Mouse (Mus musculus) megakaryocyte, embryonic 14.5 days (primary cell): Measurements from ENCODE around the gene Them7. TPM values are rescaled to one million over a fixed set of nuclear protein-coding genes. Genes with fewer than 3 reads are reported as not detected.

Experiments used
- H3K27me3 ChIP-seq: replicated peaks from 2 replicates; pipeline ENCODE3; 2012; ENCODE audit warnings: inconsistent platforms
- H3K36me3 ChIP-seq: replicated peaks from 2 replicates; pipeline ENCODE3; 2012; ENCODE audit warnings: low read length, inconsistent platforms, mixed read lengths
- H3K4me1 ChIP-seq: 2 replicates; pipeline ENCODE4 v1.6.1; 2012; ENCODE audit warnings: inconsistent platforms
- H3K4me3 ChIP-seq: replicated peaks from 2 replicates; pipeline ENCODE3; 2012; ENCODE audit warnings: moderate library complexity, mild to moderate bottlenecking, inconsistent platforms
- H3K9me3 ChIP-seq: 2 replicates; pipeline ENCODE4 v1.6.1; 2012; ENCODE audit warnings: inconsistent platforms
- FLI1 ChIP-seq: IDR thresholded peaks from 2 replicates; pipeline ENCODE4 v1.6.1; 2012; ENCODE audit warnings: low read length, inconsistent platforms, mixed read lengths
- GATA1 ChIP-seq: IDR thresholded peaks from 3 replicates; pipeline ENCODE4 v1.6.1; 2012; ENCODE audit warnings: mixed read lengths, low read length, inconsistent platforms, borderline replicate concordance
- polyA plus RNA-seq: library from polyadenylated mRNA; stranded (reverse); fragments of >175 nt; gene quantifications from 2 replicates; pipeline ENCODE4 v1.2.3, GENCODE M21; 2012; ENCODE audit warnings: low replicate concordance; ENCODE audit not compliant: insufficient read depth

Them7 gene
- polyA plus RNA-seq, 1 experiment, result not detected

- H3K27me3 ChIP-seq, result peaks cover 1% of the 10 kb centered on the region
- TF ChIP-seq GATA1 (no peak), FLI1 (no peak)
- no peaks in the 10 kb centered on the region for H3K36me3 ChIP-seq
- H3K9me3 ChIP-seq, result no peaks in the 10 kb centered on the region
- no peaks in the 10 kb centered on the region for H3K4me1 ChIP-seq
- no peak overlapping the region for H3K4me3 ChIP-seq
These were observed 28.7 kb downstream of the Them7 start for GRCm38 (mm10) chr2:105252824-105253223.

- TF ChIP-seq GATA1 (no peak), FLI1 (no peak)
- Histone ChIP-seq H3K4me3 (no peak overlapping the region), H3K4me1 (no peaks in the 10 kb centered on the region), H3K36me3 (no peaks in the 10 kb centered on the region), H3K9me3 (peaks cover 3% of the 10 kb centered on the region; the same call in 1 of the 2 replicates), H3K27me3 (peaks cover 1% of the 10 kb centered on the region)
These were observed 31.3 kb downstream of the Them7 start for GRCm38 (mm10) chr2:105255457-105255856.

GRCm38 (mm10) chr2:105256427-105257071 is 32.4 kb downstream of the Them7 start:
- TF ChIP-seq FLI1 (no peak), GATA1 (no peak)
- no peaks in the 10 kb centered on the region for H3K4me1 ChIP-seq

GRCm38 (mm10) chr2:105257376-105257775 is 33.3 kb downstream of the Them7 start:
- Histone ChIP-seq H3K4me1 (no peaks in the 10 kb centered on the region), H3K4me3 (no peak overlapping the region), H3K27me3 (peaks cover 1% of the 10 kb centered on the region), H3K36me3 (no peaks in the 10 kb centered on the region), H3K9me3 (peaks cover 3% of the 10 kb centered on the region; the same call in 1 of the 2 replicates)
- TF ChIP-seq GATA1 (no peak), FLI1 (no peak)

More at GRCm38 (mm10) chr2:105256427-105257071, 32.4 kb downstream of the Them7 start:
- Histone ChIP-seq H3K4me3 (no peak overlapping the region), H3K9me3 (peaks cover 3% of the 10 kb centered on the region; the same call in 1 of the 2 replicates), H3K36me3 (no peaks in the 10 kb centered on the region), H3K27me3 (peaks cover 1% of the 10 kb centered on the region)

GRCm38 (mm10) chr2:105261335-105261734 is 37.2 kb downstream of the Them7 start:
- Histone ChIP-seq H3K4me3 (no peak overlapping the region), H3K36me3 (no peaks in the 10 kb centered on the region), H3K27me3 (no peaks in the 10 kb centered on the region), H3K9me3 (peaks cover 3% of the 10 kb centered on the region; the same call in 1 of the 2 replicates), H3K4me1 (no peaks in the 10 kb centered on the region)
- TF ChIP-seq FLI1, result no peak
- no peak for TF ChIP-seq GATA1

GRCm38 (mm10) chr2:105263219-105263618 is 39.1 kb downstream of the Them7 start:
- no peaks in the 10 kb centered on the region for H3K27me3 ChIP-seq
- peaks cover 3% of the 10 kb centered on the region; the same call in 1 of the 2 replicates for H3K9me3 ChIP-seq
- no peaks in the 10 kb centered on the region for H3K36me3 ChIP-seq
- no peak for TF ChIP-seq GATA1
- no peak for TF ChIP-seq FLI1
- H3K4me3 ChIP-seq, result no peak overlapping the region
- H3K4me1 ChIP-seq, result no peaks in the 10 kb centered on the region

GRCm38 (mm10) chr2:105282407-105283077 is 58.4 kb downstream of the Them7 start:
- no peaks in the 10 kb centered on the region for H3K27me3 ChIP-seq
- H3K9me3 ChIP-seq, result peaks cover 4% of the 10 kb centered on the region; the same call in 1 of the 2 replicates
- no peaks in the 10 kb centered on the region for H3K36me3 ChIP-seq
- no peak overlapping the region for H3K4me3 ChIP-seq
- no peak for TF ChIP-seq GATA1
- no peak for TF ChIP-seq FLI1
- no peaks in the 10 kb centered on the region for H3K4me1 ChIP-seq

GRCm38 (mm10) chr2:105283811-105284210 is 59.7 kb downstream of the Them7 start:
- TF ChIP-seq FLI1 (no peak), GATA1 (no peak)
- Histone ChIP-seq H3K36me3 (no peaks in the 10 kb centered on the region), H3K27me3 (no peaks in the 10 kb centered on the region), H3K4me1 (no peaks in the 10 kb centered on the region), H3K9me3 (peaks cover 4% of the 10 kb centered on the region; the same call in 1 of the 2 replicates), H3K4me3 (no peak overlapping the region)

- TF ChIP-seq GATA1 (no peak), FLI1 (no peak)
- Histone ChIP-seq H3K9me3 (no peaks in the 10 kb centered on the region), H3K4me3 (no peak overlapping the region), H3K27me3 (no peaks in the 10 kb centered on the region), H3K36me3 (no peaks in the 10 kb centered on the region), H3K4me1 (no peaks in the 10 kb centered on the region)
These were observed 60.7 kb downstream of the Them7 start for GRCm38 (mm10) chr2:105284855-105285254.

- no peak overlapping the region for H3K4me3 ChIP-seq
- no peaks in the 10 kb centered on the region for H3K4me1 ChIP-seq
- H3K27me3 ChIP-seq, result peaks cover 3% of the 10 kb centered on the region
- no peaks in the 10 kb centered on the region; the same call in 1 of the 2 replicates for H3K9me3 ChIP-seq
- no peaks in the 10 kb centered on the region for H3K36me3 ChIP-seq
- TF ChIP-seq GATA1 (no peak), FLI1 (no peak)
These were observed 71.7 kb downstream of the Them7 start for GRCm38 (mm10) chr2:105295823-105296222.
